Mouse (Mus musculus): ENCODE results near the gene Fam214a.

- no peak for TF ChIP-seq CTCF (IDR thresholded peaks at IDR 0.05; ENCODE audit: control insufficient read depth, insufficient read depth, insufficient read length)
- no peak for TF ChIP-seq MAX (IDR thresholded peaks at IDR 0.05)
- TF ChIP-seq USF1 (IDR thresholded peaks at IDR 0.05; ENCODE audit: low read depth): no peak
- TF ChIP-seq MYOD1 (IDR thresholded peaks at IDR 0.05; ENCODE audit: control insufficient read depth, insufficient read length, low read depth): no peak
- TF ChIP-seq FOSL1 (IDR thresholded peaks at IDR 0.05; ENCODE audit: insufficient read depth, low read length, poor library complexity, severe bottlenecking): no peak
- no peak for TF ChIP-seq CEBPB (IDR thresholded peaks at IDR 0.05; ENCODE audit: low read depth)
- no peak for TF ChIP-seq MYOG (IDR thresholded peaks at IDR 0.05; ENCODE audit: control insufficient read depth, extremely low read depth, insufficient read length)
Observed at GRCm38 (mm10) chr9:74979371-74979770, 26.7 kb downstream of the Fam214a start.
